Mouse (Mus musculus) C2C12 (cell line): ENCODE data around the gene Gvin1.
"Not testable (repeated sequence)": the region's sequence is repeated elsewhere in the genome, so short reads cannot be mapped to it uniquely, and the experiment has no call there.

Experiments used
- CEBPB ChIP-seq: IDR thresholded peaks from one replicate; pipeline ENCODE4 v1.6.1; 2011; ENCODE audit warnings: low read depth, mild to moderate bottlenecking, control low read depth, moderate library complexity
- CTCF ChIP-seq: IDR thresholded peaks from one replicate; pipeline ENCODE4 v1.5.1; 2011; ENCODE audit not compliant: control insufficient read depth, insufficient read depth, insufficient read length
- MAX ChIP-seq: IDR thresholded peaks from one replicate; pipeline ENCODE4 v1.6.1; 2011; ENCODE audit warnings: mild to moderate bottlenecking, control low read depth
- MYOD1 ChIP-seq: IDR thresholded peaks from one replicate; pipeline ENCODE4 v1.6.1; 2011; ENCODE audit warnings: low read depth; ENCODE audit not compliant: control insufficient read depth, insufficient read length
- MYOG ChIP-seq: IDR thresholded peaks from one replicate; pipeline ENCODE4 v1.6.1; 2011; ENCODE audit not compliant: control insufficient read depth, insufficient read length; ENCODE audit errors: extremely low read depth
- USF1 ChIP-seq: IDR thresholded peaks from one replicate; pipeline ENCODE4 v1.6.1; 2011; ENCODE audit warnings: low read depth, mild to moderate bottlenecking, control low read depth, moderate library complexity

- not testable (repeated sequence) for TF ChIP-seq CTCF, MAX, MYOG, USF1, MYOD1, CEBPB
These were observed 69.9 kb downstream of the Gvin1 start for GRCm38 (mm10) chr7:106145013-106145754.
